In genomic region chr16:90934687-90935328, GRCm38 (mm10) we compare ENCODE assay signal across 8 mouse cellular contexts. TPM values are rescaled to one million over a fixed set of nuclear protein-coding genes. Genes with fewer than 3 reads are reported as not detected.
A peak's percentile ranks its signal among the peaks of the same experiment; 100 is the strongest.
DNase-seq lines count a peak whose midpoint lies in the region; ATAC-seq lines count a peak whose summit lies in the region.

Gene Cfap298 (minus strand): TSS chr16:90935114.

- ATAC-seq in erythroblast, adult 5-6 weeks (replicated peaks; ENCODE audit: low FRiP score, poor library complexity, severe bottlenecking) = peak; percentile 96
- peak; percentile 98 for ATAC-seq in kidney, embryonic 15.5 days (replicated peaks; ENCODE audit: low FRiP score)
- peak; percentile 94 for ATAC-seq in monocyte, adult 5-6 weeks (replicated peaks; ENCODE audit: insufficient number of reproducible peaks, low FRiP score, low TSS enrichment, poor library complexity, severe bottlenecking)

- peak within 1 kb of the TSS; percentile 90 for H3K27ac ChIP-seq in heart, embryonic 10.5 days
- H3K27ac ChIP-seq in kidney, embryonic 15.5 days = peak within 1 kb of the TSS; percentile 91

- H3K27me3 ChIP-seq in heart, embryonic 10.5 days (ENCODE audit: insufficient read depth, poor library complexity, severe bottlenecking) = no peaks in the 10 kb centered on the region
- no peaks in the 10 kb centered on the region for H3K27me3 ChIP-seq in kidney, embryonic 15.5 days

- peak within 1 kb of the TSS; percentile 82 for H3K4me3 ChIP-seq in heart, embryonic 10.5 days
- peak within 1 kb of the TSS; percentile 78 for H3K4me3 ChIP-seq in kidney, embryonic 15.5 days (replicated peaks)

- peaks cover 10% of the 10 kb centered on the region; the same call in 1 of the 2 replicates for H3K4me1 ChIP-seq in heart, embryonic 10.5 days
- peaks cover 10% of the 10 kb centered on the region for H3K4me1 ChIP-seq in kidney, embryonic 15.5 days

- peaks cover 14% of the 10 kb centered on the region; the same call in 1 of the 2 replicates for H3K36me3 ChIP-seq in heart, embryonic 10.5 days
- H3K36me3 ChIP-seq in kidney, embryonic 15.5 days = peaks cover 21% of the 10 kb centered on the region

- peak within 1 kb of the TSS; percentile 71 for H3K9ac ChIP-seq in kidney, embryonic 15.5 days

- peak within 1 kb of the TSS; percentile 88 for H3K4me2 ChIP-seq in kidney, embryonic 15.5 days

- no peaks in the 10 kb centered on the region for H3K9me3 ChIP-seq in heart, embryonic 10.5 days
- no peaks in the 10 kb centered on the region for H3K9me3 ChIP-seq in kidney, embryonic 15.5 days (replicated peaks)

- DNase-seq in B cell, adult 2 months = peak; percentile 92 to 93
- DNase-seq in brain, adult 2 months (ENCODE audit: low read depth, low spot score) = peak; percentile 98
- DNase-seq in heart, embryonic 10.5 days (ENCODE audit: low spot score) = peak; percentile 99
- peak; percentile 92 for DNase-seq in liver
- DNase-seq in spleen, postnatal 4 days (ENCODE audit: low spot score in 2 of 2) = peak; percentile 87 to 94

- WGBS in heart, embryonic 10.5 days = under 1% methylated on average over 56 of the region's 56 CpGs
- under 1% methylated on average over 56 of the region's 56 CpGs for WGBS in kidney, embryonic 15.5 days

RNA-seq across cellular contexts. Expression of gene Cfap298, which starts in this region (rescaled TPM):
- total RNA-seq in erythroblast, adult 5-6 weeks (2015; ENCODE audit: low replicate concordance) = 1.2 and 18.8 TPM in 2 replicates
- 7.0 and 20.1 TPM in 2 replicates for total RNA-seq in erythroblast, adult 5-6 weeks (2017; ENCODE audit: low replicate concordance)
- polyA plus RNA-seq in heart, embryonic 10.5 days (2016; fragmentation: Nextera tagmentation; extraction: Ambion mirVana) = 53.1 TPM in 2 replicates
- polyA plus RNA-seq in kidney, embryonic 15.5 days (2015; fragmentation: Nextera tagmentation; extraction: Ambion mirVana) = 37.0 and 42.5 TPM in 2 replicates
- 10.7 to 19.1 TPM (median 18.3 TPM) in 3 replicates for total RNA-seq in monocyte, adult 5-6 weeks (2017)

Comparison
In these comparisons a context has a peak if more than half of its experiments do, and no peak if none do; other contexts are left out.
1. Peak in every context shown above with its lines: DNase-seq, ATAC-seq, H3K4me3 ChIP-seq and H3K27ac ChIP-seq.